Mouse (Mus musculus) inflammation-experienced regulatory T-cells, adult 6 months (primary cell): Measurements from ENCODE around the gene Hand1. TPM values are rescaled to one million over a fixed set of nuclear protein-coding genes. Genes with fewer than 3 reads are reported as not detected.
"Not testable (repeated sequence)": the region's sequence is repeated elsewhere in the genome, so short reads cannot be mapped to it uniquely, and the experiment has no call there.

Experiments
- ATAC-seq: one replicate; pipeline ENCODE4 v1.8.0; 2017
- polyA plus RNA-seq, 3 experiments: library from polyadenylated mRNA; unstranded; fragments of 100-300 nt; shearing (Covaris generic); gene quantifications; one replicate each; pipeline ENCODE4 v1.2.1; 2017

The Hand1 gene
- not detected for polyA plus RNA-seq

GRCm38 (mm10) chr11:57832552-57833201 lies at the start of gene Hand1:
Hand1 (minus strand) TSS chr11:57832818.
- ATAC-seq, result no peak

GRCm38 (mm10) chr11:57876157-57876556 lies 43.5 kb upstream of the Hand1 start:
- ATAC-seq, result no peak

GRCm38 (mm10) chr11:57873014-57873413 lies 40.4 kb upstream of the Hand1 start:
- no peak for ATAC-seq

GRCm38 (mm10) chr11:57868753-57869460 lies 36.3 kb upstream of the Hand1 start:
- no peak for ATAC-seq

GRCm38 (mm10) chr11:57866466-57866865 lies 33.8 kb upstream of the Hand1 start:
- no peak for ATAC-seq

- ATAC-seq, result no peak
Measured at GRCm38 (mm10) chr11:57864577-57864976, 32.0 kb upstream of the Hand1 start.

GRCm38 (mm10) chr11:57862088-57862487 lies 29.5 kb upstream of the Hand1 start:
- no peak for ATAC-seq

- ATAC-seq, result no peak
Measured at GRCm38 (mm10) chr11:57857709-57858108, 25.1 kb upstream of the Hand1 start.

GRCm38 (mm10) chr11:57853571-57853970 lies 21.0 kb upstream of the Hand1 start:
- no peak for ATAC-seq

- ATAC-seq, result no peak
Measured at GRCm38 (mm10) chr11:57850931-57851330, 18.3 kb upstream of the Hand1 start.

- ATAC-seq, result no peak
Measured at GRCm38 (mm10) chr11:57850298-57850697, 17.7 kb upstream of the Hand1 start.

GRCm38 (mm10) chr11:57847396-57847795 lies 14.8 kb upstream of the Hand1 start:
- no peak for ATAC-seq

GRCm38 (mm10) chr11:57846421-57847363 lies 14.1 kb upstream of the Hand1 start:
- ATAC-seq, result not testable (repeated sequence)

- ATAC-seq, result no peak
Measured at GRCm38 (mm10) chr11:57841391-57841790, 8.8 kb upstream of the Hand1 start.

GRCm38 (mm10) chr11:57840986-57841385 lies 8.4 kb upstream of the Hand1 start:
- ATAC-seq, result no peak

GRCm38 (mm10) chr11:57837861-57838680 lies 5.5 kb upstream of the Hand1 start:
- ATAC-seq, result no peak

GRCm38 (mm10) chr11:57836872-57837680 lies 4.5 kb upstream of the Hand1 start:
- no peak for ATAC-seq

- no peak for ATAC-seq
Measured at GRCm38 (mm10) chr11:57836401-57836800, 3.8 kb upstream of the Hand1 start.

- ATAC-seq, result no peak
Measured at GRCm38 (mm10) chr11:57835931-57836330, 3.3 kb upstream of the Hand1 start.

GRCm38 (mm10) chr11:57835331-57835730 lies 2.7 kb upstream of the Hand1 start:
- ATAC-seq, result no peak

GRCm38 (mm10) chr11:57834031-57834430 lies 1.4 kb upstream of the Hand1 start:
- ATAC-seq, result no peak
